Mouse (Mus musculus) hindbrain, embryonic 14.5 days (tissue): ENCODE measurements at regions not wholly inside any gene's neighbourhood (a gene's known extent, or its start where the extent isn't known, plus 50 kb on each side); places are given as distances from the start of the nearest gene placed in this dataset.

Experiments
- ATAC-seq: fragments of 200-750 bp; cut with Nextera tagmentation; 2 replicates; pipeline ENCODE4 v1.8.0; 2017; ENCODE audit warnings: moderate number of reproducible peaks, mild to moderate bottlenecking, moderate TSS enrichment, moderate library complexity; ENCODE audit not compliant: low FRiP score
- DNase-seq: peaks from one replicate; pipeline ENCODE4 v3.0.0-alpha.2; 2015; ENCODE audit warnings: low spot score
- H3K27ac ChIP-seq: fragments of 300-500 bp; sonication (generic); 2 replicates; pipeline ENCODE4 v1.5.1; 2014; ENCODE audit warnings: mild to moderate bottlenecking, moderate library complexity
- H3K27me3 ChIP-seq: fragments of 300-500 bp; sonication (generic); 2 replicates; pipeline ENCODE4 v1.6.1; 2014; ENCODE audit warnings: mild to moderate bottlenecking, low read length, mixed read lengths; ENCODE audit not compliant: control insufficient read depth, insufficient read depth
- H3K36me3 ChIP-seq: fragments of 300-500 bp; sonication (generic); replicated peaks from 2 replicates; pipeline ENCODE4 v1.6.1; 2014; ENCODE audit not compliant: control insufficient read depth, insufficient read depth
- H3K4me1 ChIP-seq: fragments of 300-500 bp; sonication (generic); replicated peaks from 2 replicates; pipeline ENCODE4 v1.6.1; 2014; ENCODE audit warnings: antibody characterized with exemption, low read length, mixed read lengths; ENCODE audit not compliant: control insufficient read depth, insufficient read depth
- H3K4me2 ChIP-seq: fragments of 300-500 bp; sonication (generic); replicated peaks from 2 replicates; pipeline ENCODE4 v1.6.1; 2014; ENCODE audit warnings: mild to moderate bottlenecking, moderate library complexity
- H3K4me3 ChIP-seq: fragments of 300-500 bp; sonication (generic); replicated peaks from 2 replicates; pipeline ENCODE4 v1.5.1; 2014; ENCODE audit warnings: mild to moderate bottlenecking, low read length
- H3K9ac ChIP-seq: fragments of 300-500 bp; sonication (generic); 2 replicates; pipeline ENCODE4 v1.6.1; 2014
- H3K9me3 ChIP-seq: fragments of 300-500 bp; sonication (generic); 2 replicates; pipeline ENCODE4 v1.6.1; 2016; ENCODE audit warnings: low read length; ENCODE audit not compliant: control insufficient read depth
- WGBS: fragments of 180-500 bp; shearing (Covaris S2); extraction: QIAGEN DNeasy Blood & Tissue Kit; methylation state at CpG from one replicate; pipeline ENCODE4 v1.1.7; 2014; 5-methylcytosine and 5-hydroxymethylcytosine counted together

- Histone ChIP-seq H3K4me2 (no peak overlapping the region), H3K27ac (no peak overlapping the region), H3K9me3 (no peaks in the 10 kb centered on the region), H3K4me1 (no peaks in the 10 kb centered on the region), H3K36me3 (no peaks in the 10 kb centered on the region), H3K9ac (no peak overlapping the region), H3K4me3 (no peak overlapping the region), H3K27me3 (no peaks in the 10 kb centered on the region)
- DNase-seq (no peak), ATAC-seq (no peak)
- 68% methylated on average over 3 of the region's 3 CpGs for WGBS
These were observed 247.7 kb upstream of the 9630041A04Rik start for GRCm38 (mm10) chr9:101613933-101614332.

GRCm38 (mm10) chr9:101613471-101613870 lies 248.2 kb upstream of the 9630041A04Rik start:
- no peak overlapping the region for H3K9ac ChIP-seq
- 69% methylated on average over 2 of the region's 2 CpGs for WGBS
- no peaks in the 10 kb centered on the region for H3K9me3 ChIP-seq
- no peaks in the 10 kb centered on the region for H3K27me3 ChIP-seq
- DNase-seq (no peak), ATAC-seq (no peak)
- H3K4me1 ChIP-seq: no peaks in the 10 kb centered on the region
- no peak overlapping the region for H3K4me3 ChIP-seq
- H3K36me3 ChIP-seq: no peaks in the 10 kb centered on the region
- no peak overlapping the region for H3K27ac ChIP-seq
- H3K4me2 ChIP-seq: no peak overlapping the region

GRCm38 (mm10) chr9:101612971-101613370 lies 248.7 kb upstream of the 9630041A04Rik start:
- no peaks in the 10 kb centered on the region for H3K4me1 ChIP-seq
- no peak overlapping the region for H3K27ac ChIP-seq
- H3K9ac ChIP-seq: no peak overlapping the region
- WGBS: 88% methylated on average over 5 of the region's 5 CpGs
- no peaks in the 10 kb centered on the region for H3K27me3 ChIP-seq
- H3K4me2 ChIP-seq: no peak overlapping the region
- no peaks in the 10 kb centered on the region for H3K9me3 ChIP-seq
- no peak overlapping the region for H3K4me3 ChIP-seq
- DNase-seq (no peak), ATAC-seq (no peak)
- H3K36me3 ChIP-seq: no peaks in the 10 kb centered on the region

GRCm38 (mm10) chr9:101612571-101612970 lies 249.1 kb upstream of the 9630041A04Rik start:
- Histone ChIP-seq H3K4me2 (no peak overlapping the region), H3K27me3 (no peaks in the 10 kb centered on the region), H3K9ac (no peak overlapping the region), H3K36me3 (no peaks in the 10 kb centered on the region), H3K4me1 (no peaks in the 10 kb centered on the region), H3K27ac (no peak overlapping the region), H3K4me3 (no peak overlapping the region), H3K9me3 (no peaks in the 10 kb centered on the region)
- WGBS: 91% methylated on average over 4 of the region's 4 CpGs
- no peak for ATAC-seq
- no peak for DNase-seq

- Histone ChIP-seq H3K27ac (no peak overlapping the region), H3K4me2 (no peak overlapping the region), H3K4me3 (no peak overlapping the region), H3K9me3 (no peaks in the 10 kb centered on the region), H3K27me3 (no peaks in the 10 kb centered on the region), H3K36me3 (no peaks in the 10 kb centered on the region), H3K4me1 (no peaks in the 10 kb centered on the region), H3K9ac (no peak overlapping the region)
- no peak for ATAC-seq
- 29% methylated on average over 3 of the region's 3 CpGs for WGBS
- DNase-seq: no peak
These were observed 250.2 kb upstream of the 9630041A04Rik start for GRCm38 (mm10) chr9:101611481-101611880.

- Histone ChIP-seq H3K4me1 (no peaks in the 10 kb centered on the region), H3K4me2 (no peak overlapping the region), H3K4me3 (no peak overlapping the region), H3K9ac (no peak overlapping the region), H3K27ac (no peak overlapping the region), H3K36me3 (no peaks in the 10 kb centered on the region), H3K9me3 (no peaks in the 10 kb centered on the region), H3K27me3 (no peaks in the 10 kb centered on the region)
- DNase-seq: no peak
- no peak for ATAC-seq
- 81% methylated on average over 8 of the region's 8 CpGs for WGBS
These were observed 250.7 kb upstream of the 9630041A04Rik start for GRCm38 (mm10) chr9:101610806-101611443.

- no peak overlapping the region for H3K4me2 ChIP-seq
- no peaks in the 10 kb centered on the region for H3K9me3 ChIP-seq
- DNase-seq (no peak), ATAC-seq (no peak)
- no peaks in the 10 kb centered on the region for H3K27me3 ChIP-seq
- H3K36me3 ChIP-seq: no peaks in the 10 kb centered on the region
- H3K27ac ChIP-seq: no peak overlapping the region
- no peak overlapping the region for H3K4me3 ChIP-seq
- no peaks in the 10 kb centered on the region for H3K4me1 ChIP-seq
- no peak overlapping the region for H3K9ac ChIP-seq
- 82% methylated on average over 4 of the region's 4 CpGs for WGBS
These were observed 251.3 kb upstream of the 9630041A04Rik start for GRCm38 (mm10) chr9:101610338-101610737.

- Histone ChIP-seq H3K4me2 (no peak overlapping the region), H3K36me3 (no peaks in the 10 kb centered on the region), H3K4me3 (no peak overlapping the region), H3K27ac (no peak overlapping the region), H3K27me3 (no peaks in the 10 kb centered on the region), H3K9me3 (no peaks in the 10 kb centered on the region), H3K9ac (no peak overlapping the region), H3K4me1 (no peaks in the 10 kb centered on the region)
- no peak for DNase-seq
- WGBS: 73% methylated on average over 6 of the region's 6 CpGs
- no peak for ATAC-seq
These were observed 258.8 kb upstream of the 9630041A04Rik start for GRCm38 (mm10) chr9:101602799-101603198.

GRCm38 (mm10) chr9:101596898-101597297 lies 264.7 kb upstream of the 9630041A04Rik start:
- no peaks in the 10 kb centered on the region for H3K9me3 ChIP-seq
- no peaks in the 10 kb centered on the region for H3K4me1 ChIP-seq
- H3K9ac ChIP-seq: no peak overlapping the region
- no peak for DNase-seq
- H3K27me3 ChIP-seq: no peaks in the 10 kb centered on the region
- no peak overlapping the region for H3K4me3 ChIP-seq
- ATAC-seq: no peak
- H3K4me2 ChIP-seq: no peak overlapping the region
- no peak overlapping the region for H3K27ac ChIP-seq
- H3K36me3 ChIP-seq: no peaks in the 10 kb centered on the region
- WGBS: 89% methylated on average over 3 of the region's 3 CpGs

GRCm38 (mm10) chr9:101595101-101595650 lies 266.5 kb upstream of the 9630041A04Rik start:
- Histone ChIP-seq H3K27me3 (no peaks in the 10 kb centered on the region), H3K36me3 (no peaks in the 10 kb centered on the region), H3K4me1 (no peaks in the 10 kb centered on the region), H3K27ac (no peak overlapping the region), H3K9ac (no peak overlapping the region), H3K4me3 (no peak overlapping the region), H3K9me3 (no peaks in the 10 kb centered on the region), H3K4me2 (no peak overlapping the region)
- no peak for DNase-seq
- 91% methylated on average over 14 of the region's 14 CpGs for WGBS
- ATAC-seq: no peak
